Mouse (Mus musculus): ENCODE data around the gene C1qtnf9. TPM values are rescaled to one million over a fixed set of nuclear protein-coding genes. Genes with fewer than 3 reads are reported as not detected.

Gene C1qtnf9
- not detected for polyA plus RNA-seq (2012; fragmentation: generic; extraction: Trizol)

DNA sequence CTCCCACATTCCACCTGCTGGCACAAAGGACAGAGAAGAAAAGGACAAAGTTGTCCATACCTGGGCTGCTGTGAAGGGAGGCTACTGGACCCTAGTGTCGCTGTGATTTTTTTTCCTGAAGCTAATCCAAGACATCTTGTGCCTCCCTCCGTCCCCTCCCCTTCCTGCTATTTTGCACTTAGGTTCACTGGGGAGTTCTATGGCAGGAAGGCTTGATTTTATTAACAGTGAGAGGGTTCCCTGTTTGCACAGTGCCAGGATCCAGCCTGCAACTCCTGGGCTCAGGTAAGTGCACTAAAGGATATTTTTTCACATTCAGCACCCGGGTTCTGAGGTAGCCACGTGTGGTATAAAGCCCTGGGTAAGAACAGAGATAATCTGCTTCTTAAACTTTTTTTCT is at the start of gene C1qtnf9:
TSS of gene C1qtnf9 (plus strand) at position 251 of the 400 bp plus-strand sequence.
- no peaks in the 10 kb centered on the region for H3K36me3 ChIP-seq (ENCODE audit: control insufficient read depth, insufficient read depth)
- H3K4me2 ChIP-seq (ENCODE audit: low read depth), result no peak within 1 kb of the TSS
- no peak within 1 kb of the TSS for H3ac ChIP-seq (ENCODE audit: control insufficient read depth, insufficient read length)
- H3K27me3 ChIP-seq (ENCODE audit: control insufficient read depth, insufficient read depth, insufficient read length), result peaks cover 20% of the 10 kb centered on the region
- H3K4me3 ChIP-seq, result no peak within 1 kb of the TSS
- H3K79me2 ChIP-seq (ENCODE audit: control insufficient read depth, insufficient read depth), result no peaks in the 10 kb centered on the region
- TF ChIP-seq USF1 (IDR thresholded peaks at IDR 0.05; ENCODE audit: low read depth), result no peak
- TF ChIP-seq REST (IDR thresholded peaks at IDR 0.05; ENCODE audit: insufficient read depth, insufficient read length), result no peak
- TF ChIP-seq SRF (IDR thresholded peaks at IDR 0.05; ENCODE audit: control insufficient read depth, insufficient read length, low read depth), result no peak
- TF ChIP-seq TCF12 (IDR thresholded peaks at IDR 0.05; ENCODE audit: insufficient read depth, poor library complexity, severe bottlenecking), result no peak
- no peak for TF ChIP-seq POLR2AphosphoS2 (IDR thresholded peaks at IDR 0.05; ENCODE audit: insufficient read length, low read depth)
- no peak for TF ChIP-seq MYOG (IDR thresholded peaks at IDR 0.05; ENCODE audit: control insufficient read depth in 1 of 3, insufficient read depth in 1 of 3, insufficient read length in 2 of 3, low read depth in 2 of 3)
- no peak for TF ChIP-seq CEBPB (IDR thresholded peaks at IDR 0.05; ENCODE audit: insufficient read depth, poor library complexity, severe bottlenecking)
- TF ChIP-seq TCF3 (IDR thresholded peaks at IDR 0.05; ENCODE audit: insufficient read length, low read depth), result no peak
- TF ChIP-seq MYOD1 (IDR thresholded peaks at IDR 0.05; ENCODE audit: control insufficient read depth in 1 of 3, insufficient read length in 2 of 3, low read depth in 2 of 3), result no peak
- no peak for TF ChIP-seq MAX (IDR thresholded peaks at IDR 0.05; ENCODE audit: low read depth)
- no peak for TF ChIP-seq E2F4 (IDR thresholded peaks at IDR 0.05; ENCODE audit: insufficient read depth)
- TF ChIP-seq POLR2A (IDR thresholded peaks at IDR 0.05; ENCODE audit: insufficient read length, low read depth), result no peak

DNA sequence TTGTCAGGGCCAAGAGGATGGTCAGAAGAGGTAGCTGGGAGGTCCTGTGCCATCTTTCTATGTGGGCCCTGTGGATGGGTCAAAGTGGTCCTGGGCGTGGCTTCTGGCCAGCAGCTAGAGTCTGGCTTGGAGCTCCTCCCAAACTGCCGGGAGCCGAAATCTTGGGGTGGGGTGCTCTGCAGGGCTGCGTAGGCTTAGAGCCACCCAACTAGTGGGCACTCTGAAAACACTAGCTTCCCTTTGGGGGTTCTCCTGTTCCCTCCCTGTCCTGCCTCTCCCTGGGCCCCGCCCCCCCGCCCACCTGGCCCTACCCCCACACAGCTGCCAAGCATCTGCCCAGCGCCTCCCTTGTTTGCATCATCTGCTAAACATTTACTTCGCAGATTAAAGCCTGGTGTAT is 46.6 kb upstream of the C1qtnf9 start:
- no peaks in the 10 kb centered on the region for H3K27me3 ChIP-seq (ENCODE audit: control insufficient read depth, insufficient read depth, insufficient read length)

DNA sequence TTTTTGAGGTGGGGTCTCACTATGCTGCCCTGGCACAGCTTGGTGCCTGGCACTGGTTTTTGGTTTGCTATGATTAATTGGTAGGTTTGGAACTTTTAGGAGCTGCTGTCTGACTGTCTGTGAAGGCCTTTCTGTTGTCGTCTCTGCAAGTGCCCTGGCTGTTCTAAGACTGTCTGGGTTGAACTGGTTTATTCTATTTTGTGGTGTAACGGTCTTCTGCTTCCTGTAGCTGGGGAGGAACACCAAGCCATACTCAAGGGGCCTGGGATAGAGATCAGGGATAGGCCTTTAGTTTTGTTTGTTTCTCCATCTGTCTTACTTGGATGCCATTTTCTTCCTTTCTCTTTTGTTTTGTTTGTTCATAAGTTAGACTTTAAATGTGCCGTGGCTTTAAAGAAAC is 46.0 kb upstream of the C1qtnf9 start:
- no peak overlapping the region for H3K4me2 ChIP-seq (ENCODE audit: low read depth)
- H3ac ChIP-seq (ENCODE audit: control insufficient read depth, insufficient read length), result no peak overlapping the region
- H3K4me3 ChIP-seq, result no peak overlapping the region
- H3K36me3 ChIP-seq (ENCODE audit: control insufficient read depth, insufficient read depth), result no peaks in the 10 kb centered on the region
- TF ChIP-seq REST (IDR thresholded peaks at IDR 0.05; ENCODE audit: insufficient read depth, insufficient read length) (no peak), USF1 (IDR thresholded peaks at IDR 0.05; ENCODE audit: low read depth) (no peak), POLR2A (IDR thresholded peaks at IDR 0.05; ENCODE audit: insufficient read length, low read depth) (no peak), TCF12 (IDR thresholded peaks at IDR 0.05; ENCODE audit: insufficient read depth, poor library complexity, severe bottlenecking) (no peak), CEBPB (IDR thresholded peaks at IDR 0.05; ENCODE audit: insufficient read depth, poor library complexity, severe bottlenecking) (no peak)
- no peaks in the 10 kb centered on the region for H3K27me3 ChIP-seq (ENCODE audit: control insufficient read depth, insufficient read depth, insufficient read length)
- no peaks in the 10 kb centered on the region for H3K79me2 ChIP-seq (ENCODE audit: control insufficient read depth, insufficient read depth)

More for the DNA sequence above, 46.6 kb upstream of the C1qtnf9 start:
- Histone ChIP-seq H3K4me3 (no peak overlapping the region), H3ac (ENCODE audit: control insufficient read depth, insufficient read length) (no peak overlapping the region), H3K79me2 (ENCODE audit: control insufficient read depth, insufficient read depth) (no peaks in the 10 kb centered on the region), H3K4me2 (ENCODE audit: low read depth) (no peak overlapping the region), H3K36me3 (ENCODE audit: control insufficient read depth, insufficient read depth) (no peaks in the 10 kb centered on the region)
- TF ChIP-seq USF1 (IDR thresholded peaks at IDR 0.05; ENCODE audit: low read depth) (no peak), POLR2AphosphoS2 (IDR thresholded peaks at IDR 0.05; ENCODE audit: insufficient read length, low read depth) (no peak), E2F4 (IDR thresholded peaks at IDR 0.05; ENCODE audit: insufficient read depth) (no peak), CEBPB (IDR thresholded peaks at IDR 0.05; ENCODE audit: insufficient read depth, poor library complexity, severe bottlenecking) (no peak), TCF12 (IDR thresholded peaks at IDR 0.05; ENCODE audit: insufficient read depth, poor library complexity, severe bottlenecking) (no peak), MAX (IDR thresholded peaks at IDR 0.05; ENCODE audit: low read depth) (no peak), MYOG (IDR thresholded peaks at IDR 0.05; ENCODE audit: control insufficient read depth in 1 of 3, insufficient read depth in 1 of 3, insufficient read length in 2 of 3, low read depth in 2 of 3) (no peak), REST (IDR thresholded peaks at IDR 0.05; ENCODE audit: insufficient read depth, insufficient read length) (no peak), SRF (IDR thresholded peaks at IDR 0.05; ENCODE audit: control insufficient read depth, insufficient read length, low read depth) (no peak)

- H3ac ChIP-seq (ENCODE audit: control insufficient read depth, insufficient read length), result no peak overlapping the region
- no peaks in the 10 kb centered on the region for H3K79me2 ChIP-seq (ENCODE audit: control insufficient read depth, insufficient read depth)
- no peaks in the 10 kb centered on the region for H3K36me3 ChIP-seq (ENCODE audit: control insufficient read depth, insufficient read depth)
- TF ChIP-seq POLR2AphosphoS2 (IDR thresholded peaks at IDR 0.05; ENCODE audit: insufficient read length, low read depth) (no peak), REST (IDR thresholded peaks at IDR 0.05; ENCODE audit: insufficient read depth, insufficient read length) (no peak), POLR2A (IDR thresholded peaks at IDR 0.05; ENCODE audit: insufficient read length, low read depth) (no peak), MAX (IDR thresholded peaks at IDR 0.05; ENCODE audit: low read depth) (no peak), MYOG (IDR thresholded peaks at IDR 0.05; ENCODE audit: control insufficient read depth in 1 of 3, insufficient read depth in 1 of 3, insufficient read length in 2 of 3, low read depth in 2 of 3) (no peak), USF1 (IDR thresholded peaks at IDR 0.05; ENCODE audit: low read depth) (no peak), SRF (IDR thresholded peaks at IDR 0.05; ENCODE audit: control insufficient read depth, insufficient read length, low read depth) (no peak), TCF12 (IDR thresholded peaks at IDR 0.05; ENCODE audit: insufficient read depth, poor library complexity, severe bottlenecking) (no peak), CEBPB (IDR thresholded peaks at IDR 0.05; ENCODE audit: insufficient read depth, poor library complexity, severe bottlenecking) (no peak), TCF3 (IDR thresholded peaks at IDR 0.05; ENCODE audit: insufficient read length, low read depth) (no peak), MYOD1 (IDR thresholded peaks at IDR 0.05; ENCODE audit: control insufficient read depth in 1 of 3, insufficient read length in 2 of 3, low read depth in 2 of 3) (no peak), E2F4 (IDR thresholded peaks at IDR 0.05; ENCODE audit: insufficient read depth) (no peak)
- H3K4me3 ChIP-seq, result no peak overlapping the region
- H3K4me2 ChIP-seq (ENCODE audit: low read depth), result no peak overlapping the region
- no peaks in the 10 kb centered on the region for H3K27me3 ChIP-seq (ENCODE audit: control insufficient read depth, insufficient read depth, insufficient read length)
Observed at GRCm38 (mm10) chr14:60726091-60726490, 41.8 kb upstream of the C1qtnf9 start.

GRCm38 (mm10) chr14:60727130-60727529 is 40.8 kb upstream of the C1qtnf9 start:
- Histone ChIP-seq H3K36me3 (ENCODE audit: control insufficient read depth, insufficient read depth) (no peaks in the 10 kb centered on the region), H3ac (ENCODE audit: control insufficient read depth, insufficient read length) (no peak overlapping the region), H3K4me3 (no peak overlapping the region), H3K79me2 (ENCODE audit: control insufficient read depth, insufficient read depth) (no peaks in the 10 kb centered on the region), H3K4me2 (ENCODE audit: low read depth) (no peak overlapping the region), H3K27me3 (ENCODE audit: control insufficient read depth, insufficient read depth, insufficient read length) (no peaks in the 10 kb centered on the region)
- TF ChIP-seq MYOD1 (IDR thresholded peaks at IDR 0.05; ENCODE audit: control insufficient read depth in 1 of 3, insufficient read length in 2 of 3, low read depth in 2 of 3) (peak in 1 of 3 experiments; percentile 50), SRF (IDR thresholded peaks at IDR 0.05; ENCODE audit: control insufficient read depth, insufficient read length, low read depth) (no peak), USF1 (IDR thresholded peaks at IDR 0.05; ENCODE audit: low read depth) (peak; percentile 43), MYOG (IDR thresholded peaks at IDR 0.05; ENCODE audit: control insufficient read depth in 1 of 3, insufficient read depth in 1 of 3, insufficient read length in 2 of 3, low read depth in 2 of 3) (peak in 1 of 3 experiments; percentile 21)
